Comparison of ENCODE assay signal across 34 mouse cellular contexts in the genomic region with DNA sequence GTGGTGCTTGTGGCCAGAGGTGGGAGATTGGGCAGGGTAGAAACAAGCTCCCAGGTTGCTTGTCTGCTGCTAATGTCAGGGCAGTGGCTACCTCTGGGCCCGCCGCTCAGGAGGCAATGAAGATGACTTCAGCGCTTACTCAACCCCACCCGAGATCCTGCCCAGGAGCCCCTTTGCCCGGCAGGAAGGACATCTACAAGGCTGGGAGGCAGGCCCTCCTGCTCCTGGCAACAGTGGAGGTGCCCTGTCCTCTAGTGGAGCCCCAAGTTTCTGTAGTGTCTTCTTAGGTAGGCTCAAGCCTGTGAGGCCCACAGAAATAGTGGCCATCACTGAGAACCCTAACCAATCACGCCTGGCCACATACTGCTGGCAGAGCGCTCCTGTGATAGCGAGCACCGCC. TPM values are rescaled to one million over a fixed set of nuclear protein-coding genes. Genes with fewer than 3 reads are reported as not detected.
DNase-seq lines count a peak whose midpoint lies in the region; ATAC-seq and TF ChIP-seq lines count a peak whose summit lies in the region.
"Had no signal": no experiment of that assay in that cellular context is flagged by ENCODE, and none has a peak within 500 bp of the region (broad histone marks: within the 10 kb centered on the region; RNA-seq: fewer than 3 reads in every experiment).

No protein-coding gene starts in this region.

- H3K4me1 ChIP-seq in heart, embryonic 13.5 days, result peaks cover 49% of the 10 kb centered on the region
- peaks cover 11% of the 10 kb centered on the region for H3K4me1 ChIP-seq in midbrain, embryonic 11.5 days (ENCODE audit: control insufficient read depth, insufficient read depth, low read length)
- H3K4me1 ChIP-seq in midbrain, embryonic 14.5 days (ENCODE audit: control insufficient read depth, insufficient read depth, low read length), result peaks cover 13% of the 10 kb centered on the region

- DNase-seq in heart, adult 11 months, result peak; percentile 94
- no peak for DNase-seq in heart, postnatal 4 days
- no peak for DNase-seq in heart, postnatal 25 days (ENCODE audit: low spot score)
- peak; percentile 59 for DNase-seq in midbrain, embryonic 11.5 days (ENCODE audit: low spot score, missing footprints)
- no peak for DNase-seq in midbrain, embryonic 14.5 days
- DNase-seq: adrenal gland, postnatal 10 days; embryo, embryonic 11 days; forebrain, postnatal 0 days; kidney, adult 8-10 months; layer of hippocampus, postnatal 36 days; left cerebral cortex, postnatal 4 days; liver, embryonic 13.5 days; lung, adult 2 months; lung, postnatal 10 days; right cerebral cortex, adult 18-20 months; spleen, adult 18-20 months; thymus, adult 2 months had no signal

- H3K4me3 ChIP-seq in heart, embryonic 13.5 days, result no peak overlapping the region
- H3K4me3 ChIP-seq in midbrain, embryonic 11.5 days (ENCODE audit: low read depth, low read length), result no peak overlapping the region
- no peak overlapping the region for H3K4me3 ChIP-seq in midbrain, embryonic 14.5 days (replicated peaks; ENCODE audit: low read depth, low read length)
- H3K4me3 ChIP-seq in myocyte, result no peak overlapping the region
- H3K4me3 ChIP-seq: embryonic facial prominence, embryonic 12.5 days; forebrain, embryonic 10.5 days; hindbrain, embryonic 12.5 days; intestine, embryonic 15.5 days; liver, embryonic 13.5 days; midbrain, embryonic 15.5 days had no signal

- no peaks in the 10 kb centered on the region for H3K27me3 ChIP-seq in heart, embryonic 13.5 days (replicated peaks)
- H3K27me3 ChIP-seq in midbrain, embryonic 11.5 days (ENCODE audit: control insufficient read depth, insufficient read depth, low read length), result no peaks in the 10 kb centered on the region
- H3K27me3 ChIP-seq in midbrain, embryonic 14.5 days (ENCODE audit: control insufficient read depth, insufficient read depth, low read length), result no peaks in the 10 kb centered on the region
- H3K27me3 ChIP-seq in myocyte (ENCODE audit: control insufficient read depth, insufficient read depth, insufficient read length), result no peaks in the 10 kb centered on the region
- H3K27me3 ChIP-seq: embryonic facial prominence, embryonic 12.5 days; hindbrain, embryonic 12.5 days; intestine, embryonic 15.5 days; liver, embryonic 13.5 days; midbrain, embryonic 15.5 days; Patski had no signal

- peaks cover 58% of the 10 kb centered on the region for H3K36me3 ChIP-seq in heart, embryonic 13.5 days
- peaks cover 16% of the 10 kb centered on the region for H3K36me3 ChIP-seq in midbrain, embryonic 11.5 days (ENCODE audit: control insufficient read depth, insufficient read depth, low read length)
- H3K36me3 ChIP-seq in midbrain, embryonic 14.5 days (ENCODE audit: control insufficient read depth, insufficient read depth, low read length), result peaks cover 50% of the 10 kb centered on the region
- peaks cover 21% of the 10 kb centered on the region for H3K36me3 ChIP-seq in myocyte (ENCODE audit: control insufficient read depth, insufficient read depth)

- peak overlapping the region; percentile 80 for H3K9ac ChIP-seq in heart, embryonic 13.5 days
- no peak overlapping the region for H3K9ac ChIP-seq in midbrain, embryonic 11.5 days (ENCODE audit: low read length)
- no peak overlapping the region for H3K9ac ChIP-seq in midbrain, embryonic 14.5 days (replicated peaks; ENCODE audit: low read length)
- H3K9ac ChIP-seq: embryonic facial prominence, embryonic 12.5 days; forebrain, postnatal 0 days; hindbrain, embryonic 12.5 days; intestine, embryonic 15.5 days; liver, embryonic 13.5 days; midbrain, embryonic 15.5 days had no signal

- peak overlapping the region; percentile 98 for H3K27ac ChIP-seq in heart, embryonic 13.5 days (replicated peaks)
- no peak overlapping the region for H3K27ac ChIP-seq in midbrain, embryonic 11.5 days (ENCODE audit: low read depth, low read length)
- no peak overlapping the region for H3K27ac ChIP-seq in midbrain, embryonic 14.5 days (replicated peaks; ENCODE audit: low read depth, low read length)
- H3K27ac ChIP-seq: embryonic facial prominence, embryonic 12.5 days; forebrain, embryonic 10.5 days; hindbrain, embryonic 12.5 days; hindbrain, postnatal 0 days; intestine, embryonic 15.5 days; kidney, postnatal 0 days; liver, embryonic 13.5 days; macrophage; midbrain, embryonic 15.5 days had no signal

- WGBS in heart, embryonic 13.5 days, result 79% methylated on average over 9 of the region's 9 CpGs
- 86% methylated on average over 9 of the region's 9 CpGs for WGBS in midbrain, embryonic 11.5 days
- 90% methylated on average over 9 of the region's 9 CpGs for WGBS in midbrain, embryonic 14.5 days

- TF ChIP-seq POLR2A in myocyte (IDR thresholded peaks at IDR 0.05; ENCODE audit: insufficient read length, low read depth), result no peak

- no peak overlapping the region for H3ac ChIP-seq in myocyte (ENCODE audit: control insufficient read depth, insufficient read length)

- intact Hi-C loops in heart, postnatal 25 days (cut with DNase I), result no loop called here

- H3K79me2 ChIP-seq in myocyte (ENCODE audit: control insufficient read depth, insufficient read depth), result no peaks in the 10 kb centered on the region

- peak overlapping the region; percentile 65 for H3K4me2 ChIP-seq in heart, embryonic 13.5 days
- H3K4me2 ChIP-seq in midbrain, embryonic 11.5 days, result no peak overlapping the region
- H3K4me2 ChIP-seq in midbrain, embryonic 14.5 days (ENCODE audit: low read length), result no peak overlapping the region
- no peak overlapping the region for H3K4me2 ChIP-seq in myocyte (ENCODE audit: low read depth)
- H3K4me2 ChIP-seq: embryonic facial prominence, embryonic 12.5 days; hindbrain, embryonic 12.5 days; intestine, embryonic 15.5 days; liver, embryonic 13.5 days; midbrain, embryonic 15.5 days had no signal

- no peaks in the 10 kb centered on the region for H3K9me3 ChIP-seq in heart, embryonic 13.5 days
- no peaks in the 10 kb centered on the region for H3K9me3 ChIP-seq in midbrain, embryonic 11.5 days (ENCODE audit: control insufficient read depth, low read length)
- H3K9me3 ChIP-seq in midbrain, embryonic 14.5 days (ENCODE audit: control insufficient read depth, low read length), result no peaks in the 10 kb centered on the region
- H3K9me3 ChIP-seq: embryonic facial prominence, embryonic 12.5 days; forebrain, embryonic 10.5 days; hindbrain, embryonic 12.5 days; intestine, embryonic 15.5 days; liver, embryonic 13.5 days; midbrain, embryonic 15.5 days had no signal

- ATAC-seq in heart, embryonic 13.5 days (ENCODE audit: extremely low read depth, insufficient number of reproducible peaks, low FRiP score, low TSS enrichment), result no peak
- ATAC-seq in midbrain, embryonic 11.5 days (ENCODE audit: low FRiP score), result no peak
- no peak for ATAC-seq in midbrain, embryonic 14.5 days (ENCODE audit: low FRiP score, low TSS enrichment)
- ATAC-seq: forebrain, postnatal 0 days; hindbrain, postnatal 0 days; intestine, embryonic 15.5 days; midbrain, embryonic 15.5 days; Patski had no signal

TF ChIP-seq in myocyte, 11 proteins besides CTCF, POLR2A, EP300 and RAD21:
- TF ChIP-seq USF1 (IDR thresholded peaks at IDR 0.05; ENCODE audit: low read depth) (no peak), POLR2AphosphoS2 (IDR thresholded peaks at IDR 0.05; ENCODE audit: insufficient read length, low read depth) (peak; percentile 44), CEBPB (IDR thresholded peaks at IDR 0.05; ENCODE audit: insufficient read depth, poor library complexity, severe bottlenecking) (no peak)

RNA-seq across cellular contexts. Expression of gene Doc2g, which starts 2.0 kb away (rescaled TPM):
- total RNA-seq in heart, postnatal 4 days (2021), result 100 to 1,000 TPM; 106 to 120 TPM
- polyA plus RNA-seq in heart, embryonic 13.5 days (2015; fragmentation: Nextera tagmentation; extraction: Ambion mirVana), result 80.5 and 99.3 TPM in 2 replicates
- total RNA-seq in heart, postnatal 25 days (2021), result 100 to 1,000 TPM; 148 to 152 TPM
- 1.5 TPM in 2 replicates for polyA plus RNA-seq in midbrain, embryonic 11.5 days (2014; fragmentation: Nextera tagmentation; extraction: Ambion mirVana)
- 5.7 and 7.1 TPM in 2 replicates for polyA plus RNA-seq in midbrain, embryonic 14.5 days (2014; fragmentation: Nextera tagmentation; extraction: Ambion mirVana)
- polyA plus RNA-seq in myocyte (2012; fragmentation: generic; extraction: Trizol), result 2.5 TPM
- polyA plus RNA-seq: macrophage had no signal

RNA-seq across cellular contexts. Expression of gene Gm49405, which starts 4.7 kb away (rescaled TPM):
- 1 to 10 TPM; 1.4 to 2.4 TPM for total RNA-seq in heart, postnatal 4 days (2021)
- polyA plus RNA-seq in heart, embryonic 13.5 days (2015; fragmentation: Nextera tagmentation; extraction: Ambion mirVana), result 4.1 and 5.4 TPM in 2 replicates
- total RNA-seq in heart, postnatal 25 days (2021), result 1 to 10 TPM; 2.0 to 2.2 TPM
- 0.87 and 1.5 TPM in 2 replicates for polyA plus RNA-seq in midbrain, embryonic 11.5 days (2014; fragmentation: Nextera tagmentation; extraction: Ambion mirVana)
- 3.3 and 3.9 TPM in 2 replicates for polyA plus RNA-seq in midbrain, embryonic 14.5 days (2014; fragmentation: Nextera tagmentation; extraction: Ambion mirVana)
- polyA plus RNA-seq in myocyte (2012; fragmentation: generic; extraction: Trizol), result 0.50 TPM

RNA-seq across cellular contexts. Expression of gene Nudt8, which starts 4.7 kb away (rescaled TPM):
- 10 to 100 TPM; 56.6 to 63.2 TPM for total RNA-seq in heart, postnatal 4 days (2021)
- polyA plus RNA-seq in heart, embryonic 13.5 days (2015; fragmentation: Nextera tagmentation; extraction: Ambion mirVana), result 51.7 and 60.0 TPM in 2 replicates
- total RNA-seq in heart, postnatal 25 days (2021), result 100 to 1,000 TPM; 109 to 118 TPM
- 14.0 and 15.1 TPM in 2 replicates for polyA plus RNA-seq in midbrain, embryonic 11.5 days (2014; fragmentation: Nextera tagmentation; extraction: Ambion mirVana)
- polyA plus RNA-seq in midbrain, embryonic 14.5 days (2014; fragmentation: Nextera tagmentation; extraction: Ambion mirVana), result 26.8 and 30.3 TPM in 2 replicates
- 36.9 TPM for polyA plus RNA-seq in myocyte (2012; fragmentation: generic; extraction: Trizol)

RNA-seq across cellular contexts. Expression of gene Ndufv1, which starts 7.5 kb away (rescaled TPM):
- 100 to 1,000 TPM; 774 to 835 TPM for total RNA-seq in heart, postnatal 4 days (2021)
- polyA plus RNA-seq in heart, embryonic 13.5 days (2015; fragmentation: Nextera tagmentation; extraction: Ambion mirVana), result 407 and 462 TPM in 2 replicates
- 1,000 to 10,000 TPM; 1,136 to 1,167 TPM for total RNA-seq in heart, postnatal 25 days (2021)
- polyA plus RNA-seq in midbrain, embryonic 11.5 days (2014; fragmentation: Nextera tagmentation; extraction: Ambion mirVana), result 180 TPM in 2 replicates
- polyA plus RNA-seq in midbrain, embryonic 14.5 days (2014; fragmentation: Nextera tagmentation; extraction: Ambion mirVana), result 223 and 231 TPM in 2 replicates
- 405 TPM for polyA plus RNA-seq in myocyte (2012; fragmentation: generic; extraction: Trizol)

RNA-seq across cellular contexts. Expression of gene Tbx10, which starts 12.5 kb away (rescaled TPM):
- total RNA-seq in heart, postnatal 4 days (2021), result not detected
- polyA plus RNA-seq in heart, embryonic 13.5 days (2015; fragmentation: Nextera tagmentation; extraction: Ambion mirVana), result not detected in 2 replicates
- not detected for total RNA-seq in heart, postnatal 25 days (2021)
- polyA plus RNA-seq in midbrain, embryonic 11.5 days (2014; fragmentation: Nextera tagmentation; extraction: Ambion mirVana), result not detected in 2 replicates
- polyA plus RNA-seq in midbrain, embryonic 14.5 days (2014; fragmentation: Nextera tagmentation; extraction: Ambion mirVana), result not detected in 2 replicates
- 0.04 TPM for polyA plus RNA-seq in myocyte (2012; fragmentation: generic; extraction: Trizol)
- total RNA-seq: adrenal gland, postnatal 10 days; forebrain, postnatal 0 days; hindbrain, postnatal 0 days; layer of hippocampus, postnatal 36 days; left cerebral cortex, postnatal 4 days; megakaryocyte-erythroid progenitor cell, adult 5-6 weeks; MEL; neutrophil, adult 5-6 weeks had no signal
- polyA plus RNA-seq: embryonic facial prominence, embryonic 12.5 days; forebrain, embryonic 10.5 days; forebrain, postnatal 0 days; gonadal fat pad, adult 2 months; large intestine, adult 2 months; macrophage; midbrain, embryonic 15.5 days; neural tube, embryonic 11.5 days had no signal

Comparison
In these comparisons a context has a peak if more than half of its experiments do, and no peak if none do; other contexts are left out.
1. DNase-seq: peak in heart, adult 11 months (single experiment) and midbrain, embryonic 11.5 days (single experiment); none in heart, postnatal 4 days (single experiment), heart, postnatal 25 days (single experiment) and midbrain, embryonic 14.5 days (single experiment).
2. RNA of gene Doc2g, which starts 2.0 kb away (polyA plus RNA-seq): 80.5 to 99.3 TPM in heart, embryonic 13.5 days; 5.7 to 7.1 TPM in midbrain, embryonic 14.5 days, 2.5 TPM in myocyte (single experiment) and 1.5 TPM in midbrain, embryonic 11.5 days; every median in the first group is over 10 times any median in the second.